Mouse (Mus musculus) midbrain, embryonic 13.5 days (tissue): ENCODE data around the gene Zfp846. TPM values are rescaled to one million over a fixed set of nuclear protein-coding genes. Genes with fewer than 3 reads are reported as not detected.

Experiments
- ATAC-seq: fragments of 200-750 bp; cut with Nextera tagmentation; 2 replicates; pipeline ENCODE4 v1.8.0; 2017; ENCODE audit warnings: mild to moderate bottlenecking, moderate TSS enrichment, moderate library complexity
- H3K27ac ChIP-seq: fragments of 300-500 bp; sonication (generic); 2 replicates; pipeline ENCODE4 v1.5.1; 2015; ENCODE audit warnings: inconsistent platforms, mild to moderate bottlenecking, moderate library complexity
- H3K27me3 ChIP-seq: fragments of 300-500 bp; sonication (generic); 2 replicates; pipeline ENCODE4 v1.6.1; 2015; ENCODE audit warnings: mild to moderate bottlenecking, inconsistent platforms
- H3K36me3 ChIP-seq: fragments of 300-500 bp; sonication (generic); 2 replicates; pipeline ENCODE4 v1.6.1; 2015; ENCODE audit warnings: mild to moderate bottlenecking, inconsistent platforms
- H3K4me1 ChIP-seq: fragments of 300-500 bp; sonication (generic); replicated peaks from 2 replicates; pipeline ENCODE4 v1.6.1; 2015; ENCODE audit warnings: inconsistent platforms
- H3K4me2 ChIP-seq: fragments of 300-500 bp; sonication (generic); replicated peaks from 2 replicates; pipeline ENCODE4 v1.6.1; 2015; ENCODE audit warnings: moderate library complexity, mild to moderate bottlenecking, inconsistent platforms
- H3K4me3 ChIP-seq: fragments of 300-500 bp; sonication (generic); replicated peaks from 2 replicates; pipeline ENCODE4 v1.5.1; 2015; ENCODE audit warnings: mild to moderate bottlenecking, inconsistent platforms
- H3K9ac ChIP-seq: fragments of 300-500 bp; sonication (generic); replicated peaks from 2 replicates; pipeline ENCODE4 v1.6.1; 2015; ENCODE audit warnings: mild to moderate bottlenecking, inconsistent platforms
- H3K9me3 ChIP-seq: fragments of 300-500 bp; sonication (generic); 2 replicates; pipeline ENCODE4 v1.6.1; 2016; ENCODE audit warnings: mild to moderate bottlenecking, inconsistent platforms
- WGBS: fragments of 180-500 bp; shearing (Covaris S2); methylation state at CpG from one replicate; pipeline ENCODE4 v1.1.7; 2015; 5-methylcytosine and 5-hydroxymethylcytosine counted together
- polyA plus RNA-seq: library from polyadenylated mRNA; unstranded; fragments of >200 nt; fragmentation: Nextera tagmentation; extraction: Ambion mirVana; gene quantifications from 2 replicates; pipeline ENCODE4 v1.2.1, GENCODE M21; 2015

Gene Zfp846
- polyA plus RNA-seq, 1 experiment from 2014 or later = 47.1 TPM

GRCm38 (mm10) chr9:20639486-20639885 is 58.4 kb downstream of the Zfp846 start:
- ATAC-seq = no peak
- H3K27ac ChIP-seq = no peak overlapping the region
- H3K4me3 ChIP-seq = no peak overlapping the region
- peaks cover 32% of the 10 kb centered on the region for H3K36me3 ChIP-seq
- 92% methylated on average over 4 of the region's 4 CpGs for WGBS
- no peak overlapping the region for H3K9ac ChIP-seq
- peaks cover 30% of the 10 kb centered on the region for H3K4me1 ChIP-seq
- no peaks in the 10 kb centered on the region for H3K27me3 ChIP-seq
- H3K4me2 ChIP-seq = no peak overlapping the region
- no peaks in the 10 kb centered on the region for H3K9me3 ChIP-seq

DNA sequence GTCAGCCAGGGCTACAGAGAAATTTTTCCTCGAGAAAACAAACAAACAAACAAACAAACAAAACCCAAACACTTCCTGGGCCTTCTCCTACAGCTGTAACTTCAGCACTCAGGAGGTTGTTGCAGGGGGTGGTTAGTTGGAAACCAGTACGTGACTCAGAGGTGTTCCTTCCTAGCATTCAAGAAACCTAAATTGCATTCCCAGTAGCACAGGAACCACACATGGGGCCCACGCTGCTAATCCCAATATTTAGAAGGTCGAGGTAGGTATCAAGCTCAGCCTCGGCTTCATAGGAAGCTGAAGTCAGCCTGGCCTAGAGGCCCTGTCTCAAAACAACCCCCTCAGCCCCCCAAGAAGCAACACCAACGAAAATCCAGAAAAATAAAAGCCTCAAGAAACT is 60.4 kb downstream of the Zfp846 start:
- H3K27me3 ChIP-seq = no peaks in the 10 kb centered on the region

DNA sequence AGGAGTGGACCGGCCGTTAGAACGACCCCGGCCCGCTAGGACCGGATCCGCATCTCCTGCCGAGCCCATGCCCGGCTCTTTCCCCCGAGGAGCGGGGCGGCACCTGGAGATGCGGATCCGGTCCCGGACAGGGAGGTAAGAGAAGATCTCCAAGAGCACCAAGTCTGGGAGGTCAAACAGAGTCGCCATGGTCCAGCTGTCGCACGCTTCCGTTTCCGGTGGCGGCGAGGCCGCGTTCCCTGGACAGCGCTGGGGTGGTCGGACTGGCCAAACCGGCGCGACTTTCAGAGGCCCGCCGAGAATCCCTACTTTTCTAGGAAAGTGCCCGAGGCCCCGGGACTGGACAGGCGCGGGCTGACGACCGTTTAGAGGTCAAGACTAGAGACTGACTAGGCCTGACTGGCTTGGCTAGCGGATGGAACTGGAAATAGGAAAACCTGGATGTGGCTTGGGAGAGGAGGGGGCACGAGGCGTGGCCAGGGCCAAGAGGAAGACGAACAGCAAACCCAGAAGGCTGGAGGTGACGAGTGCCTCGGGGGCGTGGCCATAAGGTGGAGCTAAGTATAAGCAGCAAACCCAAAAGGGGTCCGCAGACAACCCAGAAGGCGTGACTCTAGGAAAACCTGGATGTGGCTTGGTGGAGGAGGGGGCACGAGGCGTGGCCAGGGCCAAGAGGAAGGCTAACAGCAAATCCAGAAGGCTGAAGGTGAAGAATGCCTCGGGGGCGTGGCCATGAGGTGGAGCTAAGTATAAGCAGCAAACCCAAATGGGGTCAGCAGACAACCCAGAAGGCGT is 61.2 kb downstream of the Zfp846 start, which contains the start of gene Ubl5:
Ubl5 (plus strand) TSS at position 778 of the 795 bp plus-strand sequence.
- Histone ChIP-seq H3K27me3 (no peaks in the 10 kb centered on the region), H3K36me3 (peaks cover 32% of the 10 kb centered on the region), H3K4me1 (peaks cover 47% of the 10 kb centered on the region), H3K27ac (peak within 1 kb of the TSS; percentile 94), H3K9ac (peak within 1 kb of the TSS; percentile 85), H3K4me3 (peak within 1 kb of the TSS; percentile 82), H3K9me3 (no peaks in the 10 kb centered on the region), H3K4me2 (peak within 1 kb of the TSS; percentile 96)
- ATAC-seq = peak; percentile 91
- WGBS = 1% methylated on average over 47 of the region's 51 CpGs

More for the DNA sequence above, 60.4 kb downstream of the Zfp846 start:
- H3K4me1 ChIP-seq = peaks cover 45% of the 10 kb centered on the region
- peaks cover 32% of the 10 kb centered on the region for H3K36me3 ChIP-seq
- H3K9ac ChIP-seq = peak overlapping the region; percentile 85
- H3K4me3 ChIP-seq = peak overlapping the region; percentile 82
- H3K27ac ChIP-seq = no peak overlapping the region
- no peak for ATAC-seq
- no peaks in the 10 kb centered on the region for H3K9me3 ChIP-seq
- H3K4me2 ChIP-seq = peak overlapping the region; percentile 96
- 33% methylated on average over 6 of the region's 6 CpGs for WGBS

- Histone ChIP-seq H3K4me2 (peak overlapping the region; percentile 96), H3K27me3 (no peaks in the 10 kb centered on the region), H3K36me3 (peaks cover 33% of the 10 kb centered on the region), H3K27ac (peak overlapping the region; percentile 94), H3K9ac (peak overlapping the region; percentile 85), H3K4me1 (peaks cover 47% of the 10 kb centered on the region), H3K9me3 (no peaks in the 10 kb centered on the region), H3K4me3 (peak overlapping the region; percentile 82)
- 1% methylated on average over 30 of the region's 30 CpGs for WGBS
- peak; percentile 85 for ATAC-seq
Observed at GRCm38 (mm10) chr9:20642896-20643466, 61.9 kb downstream of the Zfp846 start.

DNA sequence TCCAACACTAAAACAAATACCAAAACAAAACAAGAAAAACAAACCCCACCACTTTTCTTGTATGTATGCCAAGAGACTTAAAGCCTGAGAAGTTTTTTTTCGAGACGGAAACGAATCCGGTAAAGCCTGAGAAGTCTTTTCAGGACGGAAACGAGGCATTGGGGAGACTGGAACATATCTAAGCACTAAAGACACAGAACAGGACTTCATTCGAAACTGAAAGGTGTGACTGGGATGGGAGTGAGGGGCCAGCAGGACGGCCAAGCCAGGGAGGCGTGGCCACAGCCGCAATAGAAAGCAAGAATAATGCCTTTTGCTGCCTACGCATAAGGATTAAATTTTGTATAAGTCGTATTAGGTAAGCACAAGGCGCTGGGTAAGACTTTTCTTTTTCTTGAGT is 62.7 kb downstream of the Zfp846 start:
- Histone ChIP-seq H3K27me3 (no peaks in the 10 kb centered on the region), H3K36me3 (peaks cover 33% of the 10 kb centered on the region)

DNA sequence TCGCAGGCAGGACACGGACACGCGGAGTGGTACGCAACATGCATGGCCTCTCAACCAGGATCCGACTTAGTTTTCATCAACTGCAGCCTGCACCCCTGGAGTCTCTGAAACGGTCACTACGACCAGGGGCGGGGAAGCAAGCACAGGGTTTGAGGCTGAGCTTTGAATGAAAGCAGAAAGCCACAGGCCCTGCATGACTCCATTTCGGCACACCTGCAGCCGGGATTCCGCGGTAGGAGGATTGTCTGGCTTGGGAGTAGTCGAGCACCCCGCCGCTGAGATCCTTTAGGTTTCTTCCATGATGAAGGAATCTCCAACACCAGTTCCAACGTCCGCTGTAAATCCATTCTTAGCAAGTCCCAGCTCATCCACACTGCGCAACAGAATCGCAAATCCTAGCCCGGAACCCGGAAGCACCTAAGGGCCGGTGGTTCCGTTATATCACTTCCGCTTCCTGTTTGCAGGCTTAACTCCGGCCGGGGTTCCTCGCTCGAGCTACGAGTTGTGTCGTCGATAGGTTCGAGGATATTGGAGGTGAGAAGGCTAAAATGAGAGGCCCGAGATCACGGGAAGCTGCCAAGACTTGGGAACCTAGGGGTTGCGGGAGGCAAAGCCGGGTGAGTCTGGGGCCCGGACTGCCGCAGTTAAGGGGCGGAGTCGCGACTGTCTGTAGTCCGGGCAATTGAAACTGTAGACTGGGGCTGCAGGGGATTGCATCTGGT is 63.4 kb downstream of the Zfp846 start, which contains the start of gene Fbxl12:
Fbxl12 (minus strand) TSS at position 408 of the 722 bp plus-strand sequence.
- WGBS = under 1% methylated on average over 43 of the region's 43 CpGs
- ATAC-seq = peak; percentile 40
- H3K4me1 ChIP-seq = peaks cover 47% of the 10 kb centered on the region

More for the DNA sequence above, 62.7 kb downstream of the Zfp846 start:
- H3K4me3 ChIP-seq = peak overlapping the region; percentile 82
- 12% methylated on average over 13 of the region's 13 CpGs for WGBS
- peak overlapping the region; percentile 85 for H3K9ac ChIP-seq
- peaks cover 47% of the 10 kb centered on the region for H3K4me1 ChIP-seq
- H3K4me2 ChIP-seq = peak overlapping the region; percentile 96
- peak overlapping the region; percentile 85 for H3K27ac ChIP-seq
- H3K9me3 ChIP-seq = no peaks in the 10 kb centered on the region
- ATAC-seq = no peak

DNA sequence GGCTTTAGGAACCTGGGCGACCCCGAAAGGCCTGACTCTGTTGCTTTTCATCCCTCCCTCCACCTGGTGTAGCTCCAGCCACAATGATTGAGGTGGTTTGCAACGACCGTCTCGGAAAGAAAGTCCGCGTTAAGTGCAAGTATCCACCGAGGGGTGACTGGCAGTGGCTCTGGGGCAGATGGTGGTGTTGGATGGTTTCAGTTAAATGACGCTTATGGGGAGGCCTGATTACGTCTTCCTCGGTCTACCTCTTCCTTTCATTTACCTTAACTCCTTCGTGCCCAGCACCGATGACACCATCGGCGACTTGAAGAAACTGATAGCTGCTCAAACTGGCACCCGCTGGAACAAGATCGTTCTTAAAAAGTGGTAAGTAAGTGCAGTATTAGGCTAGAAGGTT is 64.0 kb downstream of the Zfp846 start:
- H3K36me3 ChIP-seq = peaks cover 32% of the 10 kb centered on the region
- peak overlapping the region; percentile 85 for H3K9ac ChIP-seq
- H3K4me1 ChIP-seq = peaks cover 41% of the 10 kb centered on the region
- ATAC-seq = no peak
- H3K27ac ChIP-seq = peak overlapping the region; percentile 85
- no peaks in the 10 kb centered on the region for H3K9me3 ChIP-seq
- peak overlapping the region; percentile 96 for H3K4me2 ChIP-seq
- WGBS = 4% methylated on average over 17 of the region's 17 CpGs
- no peaks in the 10 kb centered on the region for H3K27me3 ChIP-seq
- peak overlapping the region; percentile 82 for H3K4me3 ChIP-seq

More for the DNA sequence above, 63.4 kb downstream of the Zfp846 start, which contains the start of gene Fbxl12:
- H3K9me3 ChIP-seq = no peaks in the 10 kb centered on the region
- peak within 1 kb of the TSS; percentile 85 for H3K9ac ChIP-seq
- peak within 1 kb of the TSS; percentile 94 for H3K27ac ChIP-seq
- H3K4me3 ChIP-seq = peak within 1 kb of the TSS; percentile 82
- no peaks in the 10 kb centered on the region for H3K27me3 ChIP-seq
- H3K4me2 ChIP-seq = peak within 1 kb of the TSS; percentile 96
- H3K36me3 ChIP-seq = peaks cover 33% of the 10 kb centered on the region

DNA sequence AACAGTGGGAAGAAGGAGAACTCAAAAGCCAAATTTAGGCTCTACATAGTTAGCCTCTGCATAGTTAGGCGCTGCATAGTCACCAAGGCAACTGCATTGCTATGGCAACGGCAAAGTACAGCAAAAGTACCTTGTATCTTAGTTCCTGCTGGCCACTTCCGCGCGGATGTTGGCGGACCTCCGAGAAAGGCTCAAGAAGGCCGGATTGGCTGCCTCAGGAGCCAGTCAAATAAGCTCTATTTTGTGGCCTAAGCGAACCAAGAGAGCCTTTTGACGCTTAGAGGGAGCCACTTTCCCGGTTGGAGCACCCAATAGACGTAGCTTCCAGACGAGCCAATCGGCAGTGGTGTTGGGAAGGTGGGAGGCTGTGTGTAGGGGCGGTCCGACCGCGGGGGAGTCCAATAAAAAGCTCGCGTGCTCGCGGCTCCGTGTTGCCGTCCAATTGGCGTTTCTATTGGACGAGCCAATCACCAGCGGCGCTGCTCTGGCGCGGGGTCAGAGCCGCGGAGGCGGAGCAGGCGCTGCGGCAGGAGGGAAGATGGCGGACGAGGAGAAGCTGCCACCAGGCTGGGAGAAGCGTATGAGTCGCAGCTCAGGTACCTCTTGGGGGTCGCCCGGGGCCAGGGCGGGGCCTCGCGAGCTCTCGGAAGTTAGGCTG is 70.6 kb downstream of the Zfp846 start, which contains the start of gene Pin1:
Pin1 (plus strand) TSS at position 494 of the 658 bp plus-strand sequence.
- no peaks in the 10 kb centered on the region for H3K9me3 ChIP-seq
- WGBS = under 1% methylated on average over 45 of the region's 45 CpGs
- H3K9ac ChIP-seq = peak within 1 kb of the TSS; percentile 91
- peaks cover 53% of the 10 kb centered on the region for H3K36me3 ChIP-seq
- peak within 1 kb of the TSS; percentile 61 for H3K27ac ChIP-seq
- H3K4me1 ChIP-seq = peaks cover 35% of the 10 kb centered on the region
- H3K4me3 ChIP-seq = peak within 1 kb of the TSS; percentile 95
- H3K27me3 ChIP-seq = no peaks in the 10 kb centered on the region
- H3K4me2 ChIP-seq = peak within 1 kb of the TSS; percentile 84
- peak; percentile 100 for ATAC-seq

GRCm38 (mm10) chr9:20652260-20652658 is 71.2 kb downstream of the Zfp846 start:
- Histone ChIP-seq H3K36me3 (peaks cover 55% of the 10 kb centered on the region), H3K4me2 (peak overlapping the region; percentile 84), H3K27ac (peak overlapping the region; percentile 40; the same call in 1 of the 2 replicates), H3K4me1 (peaks cover 35% of the 10 kb centered on the region), H3K4me3 (peak overlapping the region; percentile 95), H3K27me3 (no peaks in the 10 kb centered on the region), H3K9ac (peak overlapping the region; percentile 91), H3K9me3 (no peaks in the 10 kb centered on the region)
- 0% methylated on average over 25 of the region's 25 CpGs for WGBS
- peak; percentile 50; the same call in 1 of the 2 replicates for ATAC-seq

GRCm38 (mm10) chr9:20653859-20654258 is 72.8 kb downstream of the Zfp846 start:
- Histone ChIP-seq H3K27ac (no peak overlapping the region), H3K4me2 (peak overlapping the region; percentile 84), H3K4me1 (peaks cover 40% of the 10 kb centered on the region), H3K36me3 (peaks cover 55% of the 10 kb centered on the region), H3K4me3 (peak overlapping the region; percentile 95), H3K9ac (no peak overlapping the region), H3K9me3 (no peaks in the 10 kb centered on the region), H3K27me3 (no peaks in the 10 kb centered on the region)
- ATAC-seq = no peak
- WGBS = 88% methylated on average over 3 of the region's 3 CpGs
